Mouse (Mus musculus) myocyte (in vitro differentiated cells): ENCODE data around the gene Syne2. TPM values are rescaled to one million over a fixed set of nuclear protein-coding genes. Genes with fewer than 3 reads are reported as not detected.
A peak's percentile ranks its signal among the peaks of the same experiment; 100 is the strongest.

Experiments used
- H3K27me3 ChIP-seq: one replicate; pipeline ENCODE4 v1.6.1; 2011; ENCODE audit not compliant: control insufficient read depth, insufficient read depth, insufficient read length
- H3K36me3 ChIP-seq: one replicate; pipeline ENCODE4 v1.6.1; 2011; ENCODE audit not compliant: control insufficient read depth, insufficient read depth
- H3K4me2 ChIP-seq: one replicate; pipeline ENCODE4 v1.6.1; 2011; ENCODE audit warnings: low read depth, control low read depth
- H3K4me3 ChIP-seq: one replicate; pipeline ENCODE4 v1.5.1; 2011; ENCODE audit warnings: mild to moderate bottlenecking, control low read depth, moderate library complexity
- H3K79me2 ChIP-seq: one replicate; pipeline ENCODE4 v1.6.1; 2011; ENCODE audit not compliant: control insufficient read depth, insufficient read depth
- H3ac ChIP-seq: one replicate; pipeline ENCODE4 v1.6.1; 2011; ENCODE audit not compliant: control insufficient read depth, insufficient read length
- CEBPB ChIP-seq: IDR thresholded peaks from 2 replicates; pipeline ENCODE4 v1.6.1; 2011; ENCODE audit warnings: mild to moderate bottlenecking, moderate library complexity; ENCODE audit not compliant: poor library complexity, insufficient read depth, severe bottlenecking
- E2F4 ChIP-seq: IDR thresholded peaks from one replicate; pipeline ENCODE4 v1.6.1; 2011; ENCODE audit warnings: mild to moderate bottlenecking, control low read depth, moderate library complexity; ENCODE audit not compliant: insufficient read depth
- MAX ChIP-seq: IDR thresholded peaks from one replicate; pipeline ENCODE4 v1.6.1; 2011; ENCODE audit warnings: low read depth, mild to moderate bottlenecking, control low read depth
- MYOD1 ChIP-seq, 3 experiments: IDR thresholded peaks; one replicate each; pipeline ENCODE4 v1.6.1; 2011; ENCODE audit warnings: control low read depth in 2 of 3, low read depth in 2 of 3, mild to moderate bottlenecking in 2 of 3, moderate library complexity in 1 of 3; ENCODE audit not compliant: insufficient read length in 2 of 3, control insufficient read depth in 1 of 3
- MYOG ChIP-seq, 3 experiments: IDR thresholded peaks; one replicate each; pipeline ENCODE4 v1.6.1; 2011; ENCODE audit warnings: control low read depth in 2 of 3, low read depth in 2 of 3, mild to moderate bottlenecking in 2 of 3; ENCODE audit not compliant: insufficient read length in 2 of 3, control insufficient read depth in 1 of 3, insufficient read depth in 1 of 3
- POLR2A ChIP-seq: IDR thresholded peaks from one replicate; pipeline ENCODE4 v1.6.1; 2011; ENCODE audit warnings: low read depth, mild to moderate bottlenecking, control low read depth, moderate library complexity; ENCODE audit not compliant: insufficient read length
- POLR2AphosphoS2 ChIP-seq: IDR thresholded peaks from one replicate; pipeline ENCODE4 v1.6.1; 2011; ENCODE audit warnings: low read depth, control low read depth; ENCODE audit not compliant: insufficient read length
- REST ChIP-seq: IDR thresholded peaks from one replicate; pipeline ENCODE4 v1.6.1; 2011; ENCODE audit warnings: mild to moderate bottlenecking, control low read depth, moderate library complexity; ENCODE audit not compliant: insufficient read depth, insufficient read length
- SRF ChIP-seq: IDR thresholded peaks from one replicate; pipeline ENCODE4 v1.6.1; 2011; ENCODE audit warnings: low read depth; ENCODE audit not compliant: control insufficient read depth, insufficient read length
- TCF12 ChIP-seq: IDR thresholded peaks from one replicate; pipeline ENCODE4 v1.6.1; 2011; ENCODE audit warnings: mild to moderate bottlenecking, control low read depth; ENCODE audit not compliant: poor library complexity, insufficient read depth, severe bottlenecking
- TCF3 ChIP-seq: IDR thresholded peaks from one replicate; pipeline ENCODE4 v1.6.1; 2011; ENCODE audit warnings: low read depth, control low read depth; ENCODE audit not compliant: insufficient read length
- USF1 ChIP-seq: IDR thresholded peaks from one replicate; pipeline ENCODE4 v1.6.1; 2011; ENCODE audit warnings: low read depth, mild to moderate bottlenecking, control low read depth, moderate library complexity
- polyA plus RNA-seq: library from polyadenylated mRNA; unstranded; fragments of >200 nt; fragmentation: generic; extraction: Trizol; gene quantifications from one replicate; pipeline ENCODE4 v1.2.1, GENCODE M21; 2012; ENCODE audit warnings: missing spikeins

Syne2 gene
- polyA plus RNA-seq, 1 experiment, result 3.7 TPM

- Histone ChIP-seq H3K27me3 (no peaks in the 10 kb centered on the region), H3ac (no peak overlapping the region), H3K4me2 (peak overlapping the region; percentile 100), H3K79me2 (no peaks in the 10 kb centered on the region), H3K36me3 (no peaks in the 10 kb centered on the region), H3K4me3 (peak overlapping the region; percentile 27)
- TF ChIP-seq E2F4 (no peak), TCF3 (no peak), POLR2AphosphoS2 (no peak), MYOG (IDR thresholded peaks at IDR 0.05; ENCODE audit: control insufficient read depth in 1 of 3, insufficient read depth in 1 of 3, insufficient read length in 2 of 3, low read depth in 2 of 3) (no peak)
These were observed 9.8 kb downstream of the Syne2 start for GRCm38 (mm10) chr12:75827751-75828150.

GRCm38 (mm10) chr12:75829616-75830015, 11.7 kb downstream of the Syne2 start:
- Histone ChIP-seq H3K36me3 (no peaks in the 10 kb centered on the region), H3K27me3 (no peaks in the 10 kb centered on the region), H3K4me2 (no peak overlapping the region), H3K4me3 (no peak overlapping the region), H3K79me2 (no peaks in the 10 kb centered on the region), H3ac (no peak overlapping the region)
- TF ChIP-seq MYOD1 (IDR thresholded peaks at IDR 0.05; ENCODE audit: control insufficient read depth in 1 of 3, insufficient read length in 2 of 3, low read depth in 2 of 3) (no peak), MAX (no peak), SRF (no peak), MYOG (IDR thresholded peaks at IDR 0.05; ENCODE audit: control insufficient read depth in 1 of 3, insufficient read depth in 1 of 3, insufficient read length in 2 of 3, low read depth in 2 of 3) (no peak), POLR2AphosphoS2 (no peak), POLR2A (no peak), TCF12 (no peak), TCF3 (no peak), E2F4 (no peak), CEBPB (no peak), REST (no peak), USF1 (no peak)

- TF ChIP-seq POLR2A, result no peak
- no peak for TF ChIP-seq E2F4
- TF ChIP-seq TCF3, result no peak
- TF ChIP-seq CEBPB, result no peak
- no peak for TF ChIP-seq MYOD1 (IDR thresholded peaks at IDR 0.05; ENCODE audit: control insufficient read depth in 1 of 3, insufficient read length in 2 of 3, low read depth in 2 of 3)
- TF ChIP-seq MAX, result no peak
- TF ChIP-seq TCF12, result no peak
- Histone ChIP-seq H3K79me2 (no peaks in the 10 kb centered on the region), H3ac (no peak overlapping the region), H3K4me2 (no peak overlapping the region), H3K27me3 (no peaks in the 10 kb centered on the region), H3K36me3 (no peaks in the 10 kb centered on the region), H3K4me3 (no peak overlapping the region)
These were observed 15.4 kb downstream of the Syne2 start for GRCm38 (mm10) chr12:75833149-75833959.

- H3K4me3 ChIP-seq, result no peak overlapping the region
- no peaks in the 10 kb centered on the region for H3K27me3 ChIP-seq
- H3K4me2 ChIP-seq, result no peak overlapping the region
- H3ac ChIP-seq, result no peak overlapping the region
- TF ChIP-seq CEBPB (no peak), POLR2AphosphoS2 (no peak), POLR2A (no peak), MAX (no peak), MYOD1 (IDR thresholded peaks at IDR 0.05; ENCODE audit: control insufficient read depth in 1 of 3, insufficient read length in 2 of 3, low read depth in 2 of 3) (no peak), MYOG (IDR thresholded peaks at IDR 0.05; ENCODE audit: control insufficient read depth in 1 of 3, insufficient read depth in 1 of 3, insufficient read length in 2 of 3, low read depth in 2 of 3) (no peak), E2F4 (no peak), REST (no peak), SRF (no peak), USF1 (no peak), TCF3 (no peak), TCF12 (no peak)
- no peaks in the 10 kb centered on the region for H3K79me2 ChIP-seq
- no peaks in the 10 kb centered on the region for H3K36me3 ChIP-seq
These were observed 16.2 kb downstream of the Syne2 start for GRCm38 (mm10) chr12:75833960-75834729.
